Mouse (Mus musculus) hindbrain, embryonic 15.5 days (tissue): Measurements from ENCODE around the gene Haus7. TPM values are rescaled to one million over a fixed set of nuclear protein-coding genes. Genes with fewer than 3 reads are reported as not detected.
A peak's percentile ranks its signal among the peaks of the same experiment; 100 is the strongest.
"Not testable (repeated sequence)": the region's sequence is repeated elsewhere in the genome, so short reads cannot be mapped to it uniquely, and the experiment has no call there.

ENCODE experiments used
- ATAC-seq: fragments of 200-750 bp; cut with Nextera tagmentation; 2 replicates; pipeline ENCODE4 v1.8.0; 2017; ENCODE audit warnings: low read depth, moderate number of reproducible peaks, moderate TSS enrichment; ENCODE audit not compliant: low FRiP score
- H3K27ac ChIP-seq: fragments of 300-500 bp; sonication (generic); replicated peaks from 2 replicates; pipeline ENCODE4 v1.5.1; 2015; ENCODE audit warnings: mild to moderate bottlenecking, inconsistent platforms
- H3K27me3 ChIP-seq: fragments of 300-500 bp; sonication (generic); 2 replicates; pipeline ENCODE4 v1.6.1; 2015; ENCODE audit warnings: control low read depth, inconsistent platforms
- H3K36me3 ChIP-seq: fragments of 300-500 bp; sonication (generic); 2 replicates; pipeline ENCODE4 v1.6.1; 2015; ENCODE audit warnings: control low read depth, inconsistent platforms
- H3K4me1 ChIP-seq: fragments of 300-500 bp; sonication (generic); replicated peaks from 2 replicates; pipeline ENCODE4 v1.6.1; 2015; ENCODE audit warnings: control low read depth, inconsistent platforms
- H3K4me2 ChIP-seq: fragments of 300-500 bp; sonication (generic); 2 replicates; pipeline ENCODE4 v1.6.1; 2015; ENCODE audit warnings: moderate library complexity, mild to moderate bottlenecking, inconsistent platforms
- H3K4me3 ChIP-seq: fragments of 300-500 bp; sonication (generic); 2 replicates; pipeline ENCODE4 v1.5.1; 2015; ENCODE audit warnings: mild to moderate bottlenecking, inconsistent platforms
- H3K9ac ChIP-seq: fragments of 300-500 bp; sonication (generic); 2 replicates; pipeline ENCODE4 v1.6.1; 2015; ENCODE audit warnings: inconsistent platforms
- H3K9me3 ChIP-seq: fragments of 300-500 bp; sonication (generic); 2 replicates; pipeline ENCODE4 v1.6.1; 2016; ENCODE audit warnings: control low read depth, inconsistent platforms
- WGBS: fragments of 180-500 bp; shearing (Covaris S2); methylation state at CpG from one replicate; pipeline ENCODE4 v1.1.7; 2015; 5-methylcytosine and 5-hydroxymethylcytosine counted together
- polyA plus RNA-seq: library from polyadenylated mRNA; unstranded; fragments of >200 nt; fragmentation: Nextera tagmentation; extraction: Ambion mirVana; gene quantifications from 2 replicates; pipeline ENCODE4 v1.2.1, GENCODE M21; 2015

Haus7 gene
- polyA plus RNA-seq, 1 experiment from 2014 or later = 71.9 TPM

DNA sequence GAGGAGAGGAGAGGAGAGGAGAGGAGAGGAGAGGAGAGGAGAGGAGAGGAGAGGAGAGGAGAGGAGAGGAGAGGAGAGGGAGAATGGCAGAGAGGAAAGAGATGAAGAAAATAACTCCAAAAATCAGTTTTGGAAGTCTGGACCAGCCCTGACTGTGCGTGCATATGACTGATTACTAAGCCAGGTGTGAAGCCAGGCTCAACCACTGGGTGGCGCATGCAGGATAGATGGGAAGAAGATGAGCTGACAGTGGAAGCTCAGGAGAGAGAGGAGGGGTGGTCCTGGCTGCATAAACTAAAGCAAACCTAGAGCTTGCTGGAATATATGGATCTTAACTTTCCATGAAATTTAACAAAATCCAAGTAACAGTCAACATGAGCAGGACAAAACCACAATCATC lies 6.9 kb downstream of the Haus7 start:
- Histone ChIP-seq H3K36me3 (no peaks in the 10 kb centered on the region), H3K9ac (no peak overlapping the region), H3K4me3 (no peak overlapping the region), H3K4me2 (no peak overlapping the region), H3K27ac (no peak overlapping the region), H3K4me1 (no peaks in the 10 kb centered on the region), H3K27me3 (no peaks in the 10 kb centered on the region), H3K9me3 (no peaks in the 10 kb centered on the region)
- ATAC-seq = no peak
- 12% methylated on average over 2 of the region's 2 CpGs for WGBS

DNA sequence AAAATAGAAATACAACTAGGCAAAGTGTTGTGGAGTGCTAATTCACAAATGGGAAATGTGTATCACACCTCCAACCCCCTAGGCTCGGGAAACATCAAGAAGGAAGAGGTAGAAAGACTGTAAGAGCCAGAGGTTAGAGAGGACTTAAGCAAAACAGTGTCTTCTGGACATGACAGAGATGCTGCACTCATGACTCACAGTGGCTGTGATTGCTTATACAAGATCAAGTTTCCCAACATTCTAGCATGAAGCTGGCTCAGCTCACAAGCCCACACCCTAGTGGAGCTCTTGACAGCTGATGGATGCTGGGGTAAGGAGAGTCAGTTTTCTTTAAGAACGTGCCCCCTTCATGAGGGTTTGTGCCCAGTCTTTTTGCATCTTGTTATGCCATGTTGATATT lies 17.4 kb downstream of the Haus7 start:
- H3K4me2 ChIP-seq = no peak overlapping the region
- H3K9me3 ChIP-seq = no peaks in the 10 kb centered on the region
- ATAC-seq = no peak
- no peak overlapping the region for H3K9ac ChIP-seq
- no peaks in the 10 kb centered on the region for H3K27me3 ChIP-seq
- no peaks in the 10 kb centered on the region for H3K4me1 ChIP-seq
- 78% methylated on average over 2 of the region's 2 CpGs for WGBS
- H3K4me3 ChIP-seq = no peak overlapping the region
- no peak overlapping the region for H3K27ac ChIP-seq
- no peaks in the 10 kb centered on the region for H3K36me3 ChIP-seq

DNA sequence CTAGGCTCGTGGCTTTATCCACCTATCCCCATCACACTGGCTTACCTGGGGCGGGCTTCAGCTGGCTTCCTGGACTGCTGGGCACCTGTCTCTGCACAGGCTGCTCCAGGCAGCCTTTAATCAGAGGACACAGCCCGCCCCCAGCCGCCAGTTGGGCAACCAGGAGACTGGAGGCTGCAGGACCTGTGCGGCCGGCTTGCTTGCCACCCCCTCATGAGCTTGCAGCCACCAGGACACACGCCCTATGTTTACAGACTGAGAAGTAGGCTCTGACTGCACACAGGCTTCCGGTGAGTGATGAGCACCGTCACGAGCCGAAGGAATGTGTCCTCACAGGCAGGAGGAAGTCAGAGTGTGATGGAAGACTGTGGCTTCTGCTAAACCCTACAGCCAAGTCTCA lies 23.6 kb downstream of the Haus7 start, which contains the start of gene Trex2:
Gene Trex2, minus strand, starts transcription at position 93 of the 400 bp plus-strand sequence.
- ATAC-seq = no peak
- Histone ChIP-seq H3K9me3 (no peaks in the 10 kb centered on the region), H3K27me3 (no peaks in the 10 kb centered on the region), H3K27ac (no peak within 1 kb of the TSS), H3K9ac (no peak within 1 kb of the TSS), H3K4me1 (no peaks in the 10 kb centered on the region), H3K4me3 (no peak within 1 kb of the TSS), H3K36me3 (no peaks in the 10 kb centered on the region), H3K4me2 (no peak within 1 kb of the TSS)
- WGBS = 93% methylated on average over 11 of the region's 11 CpGs

DNA sequence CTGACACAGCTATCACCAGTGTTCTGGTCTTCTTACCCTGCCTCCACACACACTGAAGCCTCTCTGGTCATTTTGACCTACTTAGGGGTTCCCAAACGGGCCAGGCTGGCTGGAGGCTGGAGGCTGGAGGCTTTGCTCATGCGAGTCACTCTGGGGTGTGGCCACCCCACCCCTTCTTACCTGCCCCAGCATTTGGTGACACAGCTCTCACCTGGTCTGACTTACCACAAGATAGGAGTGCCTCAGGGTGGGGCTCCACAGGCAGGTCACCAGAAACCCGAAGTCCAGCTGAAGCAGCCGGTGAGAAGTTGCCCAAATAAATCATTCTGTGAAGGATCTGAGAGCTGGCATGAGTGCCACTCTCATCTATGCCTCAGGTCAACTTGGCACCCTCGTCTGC lies 26.0 kb downstream of the Haus7 start:
- H3K27ac ChIP-seq = no peak overlapping the region
- no peaks in the 10 kb centered on the region for H3K27me3 ChIP-seq
- H3K4me1 ChIP-seq = no peaks in the 10 kb centered on the region
- H3K4me3 ChIP-seq = no peak overlapping the region
- WGBS = 75% methylated on average over 5 of the region's 5 CpGs
- H3K4me2 ChIP-seq = no peak overlapping the region
- H3K9me3 ChIP-seq = no peaks in the 10 kb centered on the region
- no peak overlapping the region for H3K9ac ChIP-seq
- no peaks in the 10 kb centered on the region for H3K36me3 ChIP-seq
- ATAC-seq = no peak

DNA sequence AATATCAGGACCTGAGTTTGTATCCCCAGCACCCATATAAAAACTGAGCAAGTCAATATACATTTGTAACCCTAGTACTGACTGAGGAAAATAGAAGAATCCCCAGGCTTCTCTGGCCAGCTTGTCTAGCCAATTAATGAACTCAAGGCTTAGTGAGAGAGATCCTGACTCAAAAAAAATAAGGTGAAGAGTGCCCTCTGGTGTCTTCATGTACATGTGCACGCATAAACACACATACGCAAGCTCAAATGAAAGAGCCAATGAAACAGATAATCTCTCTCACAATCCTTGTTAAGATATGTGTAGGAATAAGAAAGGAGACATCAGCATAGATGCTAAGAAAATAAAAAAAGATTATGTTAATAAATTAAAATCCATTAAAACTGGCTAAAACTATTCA lies 28.8 kb downstream of the Haus7 start:
- Histone ChIP-seq H3K9ac (no peak overlapping the region), H3K4me3 (no peak overlapping the region), H3K4me2 (no peak overlapping the region), H3K4me1 (no peaks in the 10 kb centered on the region), H3K27ac (no peak overlapping the region), H3K36me3 (no peaks in the 10 kb centered on the region), H3K27me3 (no peaks in the 10 kb centered on the region), H3K9me3 (no peaks in the 10 kb centered on the region)
- 91% methylated on average over 2 of the region's 2 CpGs for WGBS
- no peak for ATAC-seq

DNA sequence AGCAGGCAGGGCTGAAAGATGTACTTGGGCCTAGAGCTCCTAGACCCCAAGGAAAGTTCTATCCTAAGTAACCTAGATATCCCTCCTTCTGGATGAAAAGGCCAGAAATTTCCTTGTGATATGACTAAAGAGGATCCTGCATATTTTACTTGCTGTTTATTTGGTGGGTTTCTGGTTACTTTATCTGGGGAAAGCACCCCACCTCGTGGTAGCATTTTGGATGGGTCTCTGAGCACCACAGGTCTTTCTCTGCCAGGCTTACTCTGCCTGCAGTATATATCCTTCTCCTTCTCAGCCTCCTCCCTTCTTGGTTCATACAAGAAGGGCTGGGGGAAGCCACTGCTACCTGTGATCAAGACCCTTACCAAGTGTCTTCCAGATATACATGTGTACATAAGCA lies 46.1 kb downstream of the Haus7 start:
- WGBS = 53% methylated on average over 1 of the region's 1 CpGs
- Histone ChIP-seq H3K4me1 (no peaks in the 10 kb centered on the region), H3K36me3 (no peaks in the 10 kb centered on the region), H3K27ac (no peak overlapping the region), H3K9me3 (no peaks in the 10 kb centered on the region), H3K4me3 (no peak overlapping the region), H3K27me3 (no peaks in the 10 kb centered on the region), H3K9ac (no peak overlapping the region), H3K4me2 (no peak overlapping the region)
- ATAC-seq = no peak

DNA sequence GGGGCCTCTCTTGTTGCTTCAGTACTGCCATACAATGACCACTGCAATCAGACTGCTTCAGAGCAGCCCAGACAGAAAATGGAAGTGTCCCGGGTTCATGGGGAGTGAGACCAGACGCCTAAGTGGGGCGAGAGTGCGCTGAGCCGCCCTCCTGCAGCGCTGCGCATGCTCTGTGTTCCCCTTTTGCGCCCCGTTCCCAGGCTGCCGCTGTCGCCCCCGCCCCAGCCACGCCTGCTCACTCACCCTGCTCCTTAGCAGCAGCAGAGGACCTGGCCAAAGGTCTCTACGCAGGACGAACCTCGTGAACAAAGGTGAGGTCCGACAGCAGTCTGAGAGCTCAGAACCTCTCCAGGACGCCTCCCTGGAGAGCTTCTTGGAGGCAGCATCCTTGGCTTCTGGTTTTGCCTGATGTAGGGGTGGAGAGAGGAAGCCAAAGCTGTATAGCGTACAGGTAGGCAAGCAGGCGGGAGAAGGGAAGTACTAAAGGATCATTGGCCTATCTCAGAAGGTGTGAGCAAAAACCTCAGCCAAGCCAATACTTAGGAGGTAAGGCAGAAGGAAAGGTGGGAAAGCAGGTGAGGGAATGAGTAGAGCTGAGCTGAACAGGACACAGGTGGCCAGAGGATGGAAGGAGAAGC lies 47.8 kb downstream of the Haus7 start, which contains the start of gene Zfp92:
Gene Zfp92, plus strand, starts transcription at position 217 of the 638 bp plus-strand sequence.
- Histone ChIP-seq H3K4me2 (peak within 1 kb of the TSS; percentile 58), H3K9ac (peak within 1 kb of the TSS; percentile 27; the same call in 1 of the 2 replicates), H3K27ac (no peak within 1 kb of the TSS), H3K27me3 (no peaks in the 10 kb centered on the region), H3K36me3 (no peaks in the 10 kb centered on the region), H3K4me1 (no peaks in the 10 kb centered on the region), H3K4me3 (peak within 1 kb of the TSS; percentile 39), H3K9me3 (no peaks in the 10 kb centered on the region)
- peak; percentile 65; the same call in 1 of the 2 replicates for ATAC-seq
- 18% methylated on average over 20 of the region's 20 CpGs for WGBS

DNA sequence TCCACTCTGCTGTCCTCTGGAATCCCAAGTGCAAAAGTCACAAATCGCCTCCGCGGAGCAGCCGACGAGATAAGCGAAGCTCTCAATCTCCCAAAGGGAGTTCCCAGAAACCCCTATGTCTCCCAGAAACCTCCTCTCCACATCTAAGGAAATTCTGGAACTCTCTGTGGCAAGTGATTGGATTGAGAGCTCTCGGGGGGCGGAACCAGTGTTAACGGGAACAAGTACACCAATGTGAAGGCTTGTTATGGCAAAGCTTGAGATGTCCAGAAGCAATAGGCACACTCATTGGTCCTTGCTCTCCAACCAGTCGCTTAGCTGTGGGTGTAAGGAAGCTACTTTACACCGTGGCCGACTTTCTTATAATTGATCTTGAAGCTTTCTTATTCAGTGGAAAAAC lies 57.2 kb downstream of the Haus7 start:
- Histone ChIP-seq H3K9ac (no peak overlapping the region), H3K9me3 (no peaks in the 10 kb centered on the region), H3K36me3 (no peaks in the 10 kb centered on the region), H3K4me2 (no peak overlapping the region), H3K4me1 (no peaks in the 10 kb centered on the region), H3K27me3 (no peaks in the 10 kb centered on the region), H3K27ac (no peak overlapping the region), H3K4me3 (no peak overlapping the region)
- ATAC-seq = no peak
- 93% methylated on average over 12 of the region's 12 CpGs for WGBS

DNA sequence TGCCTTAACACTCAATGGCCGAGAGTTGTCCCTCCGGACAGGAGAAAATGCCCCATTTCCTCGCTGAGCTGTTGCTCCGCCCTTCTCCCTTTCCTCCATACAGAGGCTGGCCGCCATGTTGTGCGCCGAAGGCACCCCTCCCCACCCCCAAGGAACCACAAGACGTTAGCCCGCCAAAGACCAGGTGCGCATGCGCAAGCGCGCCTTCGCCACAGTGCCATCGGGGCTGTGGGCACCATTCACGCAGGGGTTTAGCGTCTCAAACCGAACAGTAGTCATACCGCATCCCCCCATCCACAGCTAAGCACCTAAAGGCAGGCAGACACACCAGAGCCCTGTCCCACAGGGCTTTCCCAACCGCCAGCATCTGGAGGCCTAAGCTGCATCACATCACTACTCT lies 57.9 kb downstream of the Haus7 start:
- no peaks in the 10 kb centered on the region for H3K9me3 ChIP-seq
- WGBS = 88% methylated on average over 20 of the region's 20 CpGs
- no peak overlapping the region for H3K4me2 ChIP-seq
- H3K9ac ChIP-seq = no peak overlapping the region
- no peak overlapping the region for H3K27ac ChIP-seq
- no peaks in the 10 kb centered on the region for H3K36me3 ChIP-seq
- no peak overlapping the region for H3K4me3 ChIP-seq
- H3K4me1 ChIP-seq = no peaks in the 10 kb centered on the region
- ATAC-seq = no peak
- H3K27me3 ChIP-seq = no peaks in the 10 kb centered on the region

DNA sequence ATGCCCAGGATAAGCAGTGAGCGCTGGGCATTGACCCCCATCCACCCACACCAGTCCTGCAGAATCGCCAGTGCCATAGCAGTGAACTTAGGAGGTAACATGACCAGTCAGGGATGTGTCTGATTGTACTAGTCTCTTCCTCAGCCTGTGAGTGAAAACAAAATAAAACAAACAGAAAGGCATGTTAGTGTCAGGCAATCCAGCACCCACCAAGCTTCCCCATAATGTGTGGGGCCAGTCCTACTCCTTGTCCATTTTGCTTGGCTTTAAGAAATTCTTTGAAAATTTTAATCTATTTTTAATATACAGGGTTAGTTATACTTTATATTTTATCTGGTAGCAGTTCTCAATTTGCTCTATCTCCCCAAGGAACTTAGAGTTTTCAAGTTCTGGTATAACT lies 60.2 kb downstream of the Haus7 start, which contains the start of gene Gm18336:
Gene Gm18336, minus strand, starts transcription at position 101 of the 400 bp plus-strand sequence.
- ATAC-seq, H3K27ac ChIP-seq: not testable (repeated sequence)
- 74% methylated on average over 2 of the region's 2 CpGs for WGBS

DNA sequence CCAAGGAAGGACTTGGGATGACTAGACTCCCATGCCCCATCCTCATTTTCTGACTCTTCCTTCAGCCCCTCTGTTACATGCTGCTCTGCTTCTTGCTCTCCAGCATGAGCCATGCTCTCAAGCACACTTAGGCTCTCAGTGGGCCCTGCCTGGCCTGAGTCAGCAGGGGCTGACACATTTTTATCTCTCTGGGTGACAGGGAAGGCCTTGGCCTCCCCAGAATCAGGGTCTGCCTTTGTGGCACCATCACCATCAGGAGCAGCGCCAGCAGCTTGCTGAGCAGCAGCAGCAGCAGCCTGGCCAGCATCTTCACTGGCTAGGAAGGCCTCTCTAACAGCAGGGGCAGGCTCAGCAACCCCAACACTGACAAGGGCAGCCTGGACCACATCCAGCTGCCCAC lies 62.4 kb downstream of the Haus7 start:
- Histone ChIP-seq H3K9me3 (no peaks in the 10 kb centered on the region), H3K4me3 (no peak overlapping the region), H3K4me2 (no peak overlapping the region), H3K9ac (no peak overlapping the region), H3K36me3 (no peaks in the 10 kb centered on the region), H3K27ac (no peak overlapping the region), H3K27me3 (no peaks in the 10 kb centered on the region), H3K4me1 (no peaks in the 10 kb centered on the region)
- WGBS = 69% methylated on average over 1 of the region's 1 CpGs
- no peak for ATAC-seq

More for the DNA sequence above, 60.2 kb downstream of the Haus7 start, which contains the start of gene Gm18336:
- H3K9ac ChIP-seq, H3K4me3 ChIP-seq, H3K9me3 ChIP-seq, H3K36me3 ChIP-seq, H3K4me1 ChIP-seq, H3K4me2 ChIP-seq, H3K27me3 ChIP-seq: not testable (repeated sequence)

DNA sequence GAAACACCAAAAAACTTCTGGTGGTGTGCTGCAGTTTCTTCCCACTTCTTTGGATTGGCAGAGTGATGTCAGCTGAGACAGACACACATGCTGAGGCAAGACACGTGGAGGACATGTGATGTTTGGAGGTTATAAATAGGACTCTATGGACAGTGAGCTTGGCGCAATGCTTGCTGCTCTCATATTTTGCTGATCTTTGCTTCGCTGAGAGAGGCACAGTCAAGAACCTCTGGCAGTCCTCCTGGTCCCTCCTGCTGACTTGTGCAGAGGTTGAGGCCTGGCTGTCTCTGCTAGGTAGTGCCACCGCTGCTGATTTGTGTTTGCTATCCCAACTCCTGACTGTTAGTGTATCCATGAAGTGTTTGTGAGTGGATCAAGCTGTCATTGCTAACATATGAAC lies 67.4 kb downstream of the Haus7 start:
- no peak overlapping the region for H3K9ac ChIP-seq
- H3K36me3 ChIP-seq = no peaks in the 10 kb centered on the region
- WGBS = 83% methylated on average over 4 of the region's 4 CpGs
- no peaks in the 10 kb centered on the region for H3K4me1 ChIP-seq
- no peaks in the 10 kb centered on the region for H3K27me3 ChIP-seq
- no peak overlapping the region for H3K4me2 ChIP-seq
- no peaks in the 10 kb centered on the region for H3K9me3 ChIP-seq
- ATAC-seq = no peak
- no peak overlapping the region for H3K4me3 ChIP-seq
- no peak overlapping the region for H3K27ac ChIP-seq
